Mouse (Mus musculus): ENCODE results near the gene Rab37. TPM values are rescaled to one million over a fixed set of nuclear protein-coding genes. Genes with fewer than 3 reads are reported as not detected.

The Rab37 gene
- total RNA-seq, 2 experiments from 2014 or later = 1.4 to 1.6 TPM

- DNase-seq = peak; percentile 78 to 87
These were observed 7.7 kb upstream of the Rab37 start for GRCm38 (mm10) chr11:115083376-115084139.

GRCm38 (mm10) chr11:115084595-115084994 is 6.6 kb upstream of the Rab37 start:
- DNase-seq = no peak
- intact Hi-C loops (cut with DNase I) = loop anchor here (5.0 kb wide), 1 partner anchor 188 kb away; no protein-coding TSS in a partner anchor

More at GRCm38 (mm10) chr11:115083376-115084139, 7.7 kb upstream of the Rab37 start:
- intact Hi-C loops (cut with DNase I) = loop anchor here (1.0 to 5.0 kb wide), 3 partner anchors 70 to 189 kb away; no protein-coding TSS in a partner anchor

GRCm38 (mm10) chr11:115085064-115085463 is 6.2 kb upstream of the Rab37 start:
- no peak for DNase-seq
- intact Hi-C loops (cut with DNase I) = no loop called here

GRCm38 (mm10) chr11:115086213-115086612 is 5.0 kb upstream of the Rab37 start:
- no peak for DNase-seq
- intact Hi-C loops (cut with DNase I) = no loop called here

GRCm38 (mm10) chr11:115089853-115090252 is 1.4 kb upstream of the Rab37 start:
- intact Hi-C loops (cut with DNase I) = no loop called here
- no peak for DNase-seq

GRCm38 (mm10) chr11:115092140-115092539 is 909 bp downstream of the Rab37 start:
- intact Hi-C loops (cut with DNase I) = no loop called here
- no peak for DNase-seq

GRCm38 (mm10) chr11:115098203-115098932 is 7.1 kb downstream of the Rab37 start:
- peak in 1 of 2 experiments; percentile 30 for DNase-seq
- intact Hi-C loops (cut with DNase I) = no loop called here

GRCm38 (mm10) chr11:115099241-115099840 is 8.1 kb downstream of the Rab37 start:
- intact Hi-C loops (cut with DNase I) = no loop called here
- no peak for DNase-seq

GRCm38 (mm10) chr11:115100032-115100621 is 8.9 kb downstream of the Rab37 start:
- intact Hi-C loops (cut with DNase I) = no loop called here
- DNase-seq = no peak

- intact Hi-C loops (cut with DNase I) = no loop called here
- no peak for DNase-seq
These were observed 9.5 kb downstream of the Rab37 start for GRCm38 (mm10) chr11:115100741-115101140.

- intact Hi-C loops (cut with DNase I) = no loop called here
- no peak for DNase-seq
These were observed 10.4 kb downstream of the Rab37 start for GRCm38 (mm10) chr11:115101615-115102051.

- DNase-seq = no peak
- intact Hi-C loops (cut with DNase I) = no loop called here
These were observed 10.9 kb downstream of the Rab37 start for GRCm38 (mm10) chr11:115102116-115102515.

- no peak for DNase-seq
- intact Hi-C loops (cut with DNase I) = no loop called here
These were observed 12.5 kb downstream of the Rab37 start for GRCm38 (mm10) chr11:115103470-115104413.

GRCm38 (mm10) chr11:115104769-115105563 is 13.7 kb downstream of the Rab37 start:
- intact Hi-C loops (cut with DNase I) = no loop called here

GRCm38 (mm10) chr11:115106638-115107037 is 15.4 kb downstream of the Rab37 start:
- intact Hi-C loops (cut with DNase I) = no loop called here
- no peak for DNase-seq

More at GRCm38 (mm10) chr11:115104769-115105563, 13.7 kb downstream of the Rab37 start:
- no peak for DNase-seq

- no peak for DNase-seq
- intact Hi-C loops (cut with DNase I) = no loop called here
These were observed 16.2 kb downstream of the Rab37 start for GRCm38 (mm10) chr11:115107403-115107916.

- intact Hi-C loops (cut with DNase I) = no loop called here
- DNase-seq = no peak
These were observed 16.9 kb downstream of the Rab37 start for GRCm38 (mm10) chr11:115108176-115108575.

- intact Hi-C loops (cut with DNase I) = no loop called here
These were observed 19.0 kb downstream of the Rab37 start for GRCm38 (mm10) chr11:115110271-115110670.

GRCm38 (mm10) chr11:115112196-115112595 is 21.0 kb downstream of the Rab37 start:
- no peak for DNase-seq
- intact Hi-C loops (cut with DNase I) = no loop called here

More at GRCm38 (mm10) chr11:115110271-115110670, 19.0 kb downstream of the Rab37 start:
- DNase-seq = no peak
